Mouse (Mus musculus): ENCODE measurements at regions not wholly inside any gene's neighbourhood (a gene's known extent, or its start where the extent isn't known, plus 50 kb on each side); places are given as distances from the start of the nearest gene placed in this dataset.

GRCm38 (mm10) chr10:125749031-125749585 is 216.9 kb upstream of the Lrig3 start:
- Histone ChIP-seq H3K27me3 (ENCODE audit: control insufficient read depth, insufficient read depth, insufficient read length) (no peaks in the 10 kb centered on the region), H3ac (ENCODE audit: control insufficient read depth, insufficient read length, low read depth) (no peak overlapping the region), H3K79me3 (ENCODE audit: low read depth) (no peaks in the 10 kb centered on the region), H3K36me3 (ENCODE audit: control insufficient read depth, insufficient read depth) (no peaks in the 10 kb centered on the region), H3K79me2 (ENCODE audit: control insufficient read depth, insufficient read depth) (no peaks in the 10 kb centered on the region), H3K4me3 (ENCODE audit: insufficient read depth, poor library complexity, severe bottlenecking) (no peak overlapping the region)
- TF ChIP-seq FOSL1 (IDR thresholded peaks at IDR 0.05; ENCODE audit: insufficient read depth, low read length, poor library complexity, severe bottlenecking) (no peak), MYOD1 (IDR thresholded peaks at IDR 0.05; ENCODE audit: control insufficient read depth, insufficient read length, low read depth) (no peak), MYOG (IDR thresholded peaks at IDR 0.05; ENCODE audit: control insufficient read depth, extremely low read depth, insufficient read length) (no peak), USF1 (IDR thresholded peaks at IDR 0.05; ENCODE audit: low read depth) (no peak), MAX (IDR thresholded peaks at IDR 0.05) (no peak), CTCF (IDR thresholded peaks at IDR 0.05; ENCODE audit: control insufficient read depth, insufficient read depth, insufficient read length) (no peak), CEBPB (IDR thresholded peaks at IDR 0.05; ENCODE audit: low read depth) (no peak)

- Histone ChIP-seq H3K36me3 (ENCODE audit: control insufficient read depth, insufficient read depth) (no peaks in the 10 kb centered on the region), H3K27me3 (ENCODE audit: control insufficient read depth, insufficient read depth, insufficient read length) (no peaks in the 10 kb centered on the region), H3K79me3 (ENCODE audit: low read depth) (no peaks in the 10 kb centered on the region), H3K79me2 (ENCODE audit: control insufficient read depth, insufficient read depth) (no peaks in the 10 kb centered on the region), H3ac (ENCODE audit: control insufficient read depth, insufficient read length, low read depth) (no peak overlapping the region), H3K4me3 (ENCODE audit: insufficient read depth, poor library complexity, severe bottlenecking) (no peak overlapping the region)
- TF ChIP-seq FOSL1 (IDR thresholded peaks at IDR 0.05; ENCODE audit: insufficient read depth, low read length, poor library complexity, severe bottlenecking) (no peak), MYOD1 (IDR thresholded peaks at IDR 0.05; ENCODE audit: control insufficient read depth, insufficient read length, low read depth) (no peak), CEBPB (IDR thresholded peaks at IDR 0.05; ENCODE audit: low read depth) (no peak), USF1 (IDR thresholded peaks at IDR 0.05; ENCODE audit: low read depth) (no peak), MAX (IDR thresholded peaks at IDR 0.05) (no peak), CTCF (IDR thresholded peaks at IDR 0.05; ENCODE audit: control insufficient read depth, insufficient read depth, insufficient read length) (no peak), MYOG (IDR thresholded peaks at IDR 0.05; ENCODE audit: control insufficient read depth, extremely low read depth, insufficient read length) (no peak)
Observed at GRCm38 (mm10) chr10:125752506-125753218, 213.3 kb upstream of the Lrig3 start.

- Histone ChIP-seq H3K79me3 (ENCODE audit: low read depth) (no peaks in the 10 kb centered on the region), H3K4me3 (ENCODE audit: insufficient read depth, poor library complexity, severe bottlenecking) (no peak overlapping the region), H3ac (ENCODE audit: control insufficient read depth, insufficient read length, low read depth) (no peak overlapping the region), H3K27me3 (ENCODE audit: control insufficient read depth, insufficient read depth, insufficient read length) (no peaks in the 10 kb centered on the region), H3K36me3 (ENCODE audit: control insufficient read depth, insufficient read depth) (no peaks in the 10 kb centered on the region), H3K79me2 (ENCODE audit: control insufficient read depth, insufficient read depth) (no peaks in the 10 kb centered on the region)
- TF ChIP-seq CTCF (IDR thresholded peaks at IDR 0.05; ENCODE audit: control insufficient read depth, insufficient read depth, insufficient read length) (no peak), MAX (IDR thresholded peaks at IDR 0.05) (no peak), CEBPB (IDR thresholded peaks at IDR 0.05; ENCODE audit: low read depth) (no peak)
Observed at GRCm38 (mm10) chr10:125759171-125759570, 206.8 kb upstream of the Lrig3 start.

GRCm38 (mm10) chr10:125762367-125763068 is 203.4 kb upstream of the Lrig3 start:
- TF ChIP-seq MYOG (IDR thresholded peaks at IDR 0.05; ENCODE audit: control insufficient read depth, extremely low read depth, insufficient read length) (no peak), FOSL1 (IDR thresholded peaks at IDR 0.05; ENCODE audit: insufficient read depth, low read length, poor library complexity, severe bottlenecking) (no peak), CEBPB (IDR thresholded peaks at IDR 0.05; ENCODE audit: low read depth) (no peak), MAX (IDR thresholded peaks at IDR 0.05) (no peak), USF1 (IDR thresholded peaks at IDR 0.05; ENCODE audit: low read depth) (no peak), CTCF (IDR thresholded peaks at IDR 0.05; ENCODE audit: control insufficient read depth, insufficient read depth, insufficient read length) (no peak), MYOD1 (IDR thresholded peaks at IDR 0.05; ENCODE audit: control insufficient read depth, insufficient read length, low read depth) (no peak)
- Histone ChIP-seq H3K79me2 (ENCODE audit: control insufficient read depth, insufficient read depth) (no peaks in the 10 kb centered on the region), H3K4me3 (ENCODE audit: insufficient read depth, poor library complexity, severe bottlenecking) (no peak overlapping the region), H3ac (ENCODE audit: control insufficient read depth, insufficient read length, low read depth) (no peak overlapping the region), H3K36me3 (ENCODE audit: control insufficient read depth, insufficient read depth) (no peaks in the 10 kb centered on the region), H3K27me3 (ENCODE audit: control insufficient read depth, insufficient read depth, insufficient read length) (no peaks in the 10 kb centered on the region), H3K79me3 (ENCODE audit: low read depth) (no peaks in the 10 kb centered on the region)

GRCm38 (mm10) chr10:125764402-125765102 is 201.4 kb upstream of the Lrig3 start:
- no peak overlapping the region for H3ac ChIP-seq (ENCODE audit: control insufficient read depth, insufficient read length, low read depth)
- no peaks in the 10 kb centered on the region for H3K27me3 ChIP-seq (ENCODE audit: control insufficient read depth, insufficient read depth, insufficient read length)
- TF ChIP-seq CEBPB (IDR thresholded peaks at IDR 0.05; ENCODE audit: low read depth): no peak
- no peak for TF ChIP-seq USF1 (IDR thresholded peaks at IDR 0.05; ENCODE audit: low read depth)
- no peak overlapping the region for H3K4me3 ChIP-seq (ENCODE audit: insufficient read depth, poor library complexity, severe bottlenecking)
- no peaks in the 10 kb centered on the region for H3K79me2 ChIP-seq (ENCODE audit: control insufficient read depth, insufficient read depth)
- no peaks in the 10 kb centered on the region for H3K79me3 ChIP-seq (ENCODE audit: low read depth)
- no peaks in the 10 kb centered on the region for H3K36me3 ChIP-seq (ENCODE audit: control insufficient read depth, insufficient read depth)

All from C2C12 (cell line).